Mouse (Mus musculus): ENCODE measurements around the gene Tdrd12. TPM values are rescaled to one million over a fixed set of nuclear protein-coding genes. Genes with fewer than 3 reads are reported as not detected.

Gene Tdrd12
- polyA plus RNA-seq, 1 experiment from 2014 or later: 0.20 TPM

- WGBS: 74% methylated on average over 5 of the region's 5 CpGs
- Histone ChIP-seq H3K27ac (no peak overlapping the region), H3K4me3 (no peak overlapping the region), H3K27me3 (ENCODE audit: insufficient read depth, poor library complexity, severe bottlenecking) (no peaks in the 10 kb centered on the region), H3K9me3 (no peaks in the 10 kb centered on the region), H3K4me1 (peaks cover under 1% of the 10 kb centered on the region; the same call in 1 of the 2 replicates), H3K36me3 (no peaks in the 10 kb centered on the region)
- no peak for DNase-seq (ENCODE audit: low spot score)
Measured at GRCm38 (mm10) chr7:35465027-35465426, 72.5 kb downstream of the Tdrd12 start.

GRCm38 (mm10) chr7:35460971-35461370, 76.6 kb downstream of the Tdrd12 start:
- 70% methylated on average over 4 of the region's 4 CpGs for WGBS
- no peaks in the 10 kb centered on the region for H3K9me3 ChIP-seq

GRCm38 (mm10) chr7:35456091-35456814, 81.3 kb downstream of the Tdrd12 start:
- Histone ChIP-seq H3K27ac (no peak overlapping the region), H3K4me1 (peaks cover 5% of the 10 kb centered on the region; the same call in 1 of the 2 replicates), H3K27me3 (ENCODE audit: insufficient read depth, poor library complexity, severe bottlenecking) (no peaks in the 10 kb centered on the region), H3K4me3 (no peak overlapping the region), H3K36me3 (no peaks in the 10 kb centered on the region), H3K9me3 (no peaks in the 10 kb centered on the region)
- WGBS: 73% methylated on average over 4 of the region's 4 CpGs
- no peak for DNase-seq (ENCODE audit: low spot score)

More at GRCm38 (mm10) chr7:35460971-35461370, 76.6 kb downstream of the Tdrd12 start:
- Histone ChIP-seq H3K36me3 (no peaks in the 10 kb centered on the region), H3K27ac (no peak overlapping the region), H3K27me3 (ENCODE audit: insufficient read depth, poor library complexity, severe bottlenecking) (no peaks in the 10 kb centered on the region), H3K4me1 (peaks cover 5% of the 10 kb centered on the region; the same call in 1 of the 2 replicates), H3K4me3 (no peak overlapping the region)
- DNase-seq (ENCODE audit: low spot score): no peak

GRCm38 (mm10) chr7:35448867-35449266, 88.7 kb downstream of the Tdrd12 start:
- Histone ChIP-seq H3K9me3 (no peaks in the 10 kb centered on the region), H3K27me3 (ENCODE audit: insufficient read depth, poor library complexity, severe bottlenecking) (no peaks in the 10 kb centered on the region), H3K4me1 (peaks cover 13% of the 10 kb centered on the region), H3K27ac (no peak overlapping the region; the same call in 1 of the 2 replicates), H3K36me3 (no peaks in the 10 kb centered on the region), H3K4me3 (no peak overlapping the region)
- DNase-seq (ENCODE audit: low spot score): no peak
- WGBS: 61% methylated on average over 7 of the region's 7 CpGs

- no peak within 1 kb of the TSS for H3K4me3 ChIP-seq
- DNase-seq (ENCODE audit: low spot score): no peak
- H3K4me1 ChIP-seq: peaks cover 13% of the 10 kb centered on the region
- WGBS: 21% methylated on average over 15 of the region's 15 CpGs
- H3K9me3 ChIP-seq: no peaks in the 10 kb centered on the region
- no peaks in the 10 kb centered on the region for H3K27me3 ChIP-seq (ENCODE audit: insufficient read depth, poor library complexity, severe bottlenecking)
- H3K27ac ChIP-seq: peak within 1 kb of the TSS; percentile 60
- H3K36me3 ChIP-seq: no peaks in the 10 kb centered on the region
Measured at GRCm38 (mm10) chr7:35447996-35448846, 89.3 kb downstream of the Tdrd12 start, which contains the start of gene Slc7a9. Gene Slc7a9 (plus strand): TSS chr7:35448796.

- Histone ChIP-seq H3K27ac (peak overlapping the region; percentile 60), H3K36me3 (no peaks in the 10 kb centered on the region), H3K9me3 (no peaks in the 10 kb centered on the region), H3K4me1 (peaks cover 13% of the 10 kb centered on the region), H3K4me3 (no peak overlapping the region), H3K27me3 (ENCODE audit: insufficient read depth, poor library complexity, severe bottlenecking) (no peaks in the 10 kb centered on the region)
- WGBS: 52% methylated on average over 4 of the region's 4 CpGs
- DNase-seq (ENCODE audit: low spot score): no peak
Measured at GRCm38 (mm10) chr7:35447501-35447900, 90.0 kb downstream of the Tdrd12 start.

- Histone ChIP-seq H3K27me3 (ENCODE audit: insufficient read depth, poor library complexity, severe bottlenecking) (no peaks in the 10 kb centered on the region), H3K9me3 (no peaks in the 10 kb centered on the region), H3K36me3 (peaks cover 78% of the 10 kb centered on the region), H3K4me1 (no peaks in the 10 kb centered on the region), H3K27ac (no peak overlapping the region), H3K4me3 (no peak overlapping the region)
- 80% methylated on average over 9 of the region's 9 CpGs for WGBS
- DNase-seq (ENCODE audit: low spot score): no peak
Measured at GRCm38 (mm10) chr7:35435266-35435665, 102.3 kb downstream of the Tdrd12 start.

- Histone ChIP-seq H3K4me1 (no peaks in the 10 kb centered on the region), H3K4me3 (no peak overlapping the region), H3K36me3 (peaks cover 76% of the 10 kb centered on the region), H3K27me3 (ENCODE audit: insufficient read depth, poor library complexity, severe bottlenecking) (no peaks in the 10 kb centered on the region), H3K27ac (no peak overlapping the region), H3K9me3 (no peaks in the 10 kb centered on the region)
- WGBS: 89% methylated on average over 10 of the region's 10 CpGs
- no peak for DNase-seq (ENCODE audit: low spot score)
Measured at GRCm38 (mm10) chr7:35428146-35428545, 109.4 kb downstream of the Tdrd12 start.

GRCm38 (mm10) chr7:35423071-35423470, 114.5 kb downstream of the Tdrd12 start:
- peaks cover 78% of the 10 kb centered on the region for H3K36me3 ChIP-seq
- H3K9me3 ChIP-seq: no peaks in the 10 kb centered on the region
- H3K27ac ChIP-seq: no peak overlapping the region
- DNase-seq (ENCODE audit: low spot score): no peak
- no peaks in the 10 kb centered on the region for H3K4me1 ChIP-seq
- no peaks in the 10 kb centered on the region for H3K27me3 ChIP-seq (ENCODE audit: insufficient read depth, poor library complexity, severe bottlenecking)
- 90% methylated on average over 10 of the region's 10 CpGs for WGBS
- no peak overlapping the region for H3K4me3 ChIP-seq

Other genes with a start within 250 kb of the Tdrd12 start
- gene Gpatch1, start 219.3 kb downstream of the Tdrd12 start, polyA plus RNA-seq (2016; fragmentation: Nextera tagmentation; extraction: Ambion mirVana): 12.5 and 15.3 TPM in 2 replicates
- gene Rhpn2, start 203.6 kb downstream of the Tdrd12 start, polyA plus RNA-seq (2016; fragmentation: Nextera tagmentation; extraction: Ambion mirVana): 7.7 and 8.2 TPM in 2 replicates
- 17.8 and 22.9 TPM in 2 replicates for gene Faap24, start 140.9 kb downstream of the Tdrd12 start, polyA plus RNA-seq (2016; fragmentation: Nextera tagmentation; extraction: Ambion mirVana)
- 43.2 and 45.1 TPM in 2 replicates for gene Cep89, start 140.7 kb downstream of the Tdrd12 start, polyA plus RNA-seq (2016; fragmentation: Nextera tagmentation; extraction: Ambion mirVana)
- gene Slc7a9, start 88.9 kb downstream of the Tdrd12 start, polyA plus RNA-seq (2016; fragmentation: Nextera tagmentation; extraction: Ambion mirVana): 0.63 and 1.2 TPM in 2 replicates
- 76.7 and 99.6 TPM in 2 replicates for gene Nudt19, start 18.6 kb upstream of the Tdrd12 start, polyA plus RNA-seq (2016; fragmentation: Nextera tagmentation; extraction: Ambion mirVana)
- gene Rgs9bp, start 47.8 kb upstream of the Tdrd12 start, polyA plus RNA-seq (2016; fragmentation: Nextera tagmentation; extraction: Ambion mirVana): 0.90 and 1.4 TPM in 2 replicates
- 28.3 and 33.0 TPM in 2 replicates for gene Ankrd27, start 48.5 kb upstream of the Tdrd12 start, polyA plus RNA-seq (2016; fragmentation: Nextera tagmentation; extraction: Ambion mirVana)
- 321 and 332 TPM in 2 replicates for gene Pdcd5, start 109.8 kb upstream of the Tdrd12 start, polyA plus RNA-seq (2016; fragmentation: Nextera tagmentation; extraction: Ambion mirVana)
- gene Dpy19l3, start 216.7 kb upstream of the Tdrd12 start, polyA plus RNA-seq (2016; fragmentation: Nextera tagmentation; extraction: Ambion mirVana): 14.3 and 23.8 TPM in 2 replicates